ENCODE assay signal across 26 mouse cellular contexts in the genomic region with DNA sequence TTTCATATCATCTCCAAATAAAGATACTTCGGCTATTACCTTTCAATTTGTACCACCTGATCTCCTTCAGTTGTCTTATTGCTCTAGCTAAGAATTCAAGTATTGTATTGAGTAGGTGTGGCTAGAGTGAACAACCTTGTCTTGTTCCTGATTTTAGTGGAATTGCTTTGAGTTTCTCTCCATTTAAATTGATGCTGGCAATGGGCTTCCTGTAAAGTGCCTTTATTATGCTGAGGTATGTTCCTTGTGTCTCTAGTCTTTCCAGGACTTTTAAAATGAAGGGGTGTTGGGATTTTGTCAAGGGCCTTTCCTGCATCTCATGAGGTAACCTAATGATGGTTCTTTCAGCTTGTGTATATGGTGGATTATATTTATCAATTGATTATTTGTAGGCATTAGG.
"Had no signal": no experiment of that assay in that cellular context is flagged by ENCODE, and none has a peak within 500 bp of the region (broad histone marks: within the 10 kb centered on the region; RNA-seq: fewer than 3 reads in every experiment).

No protein-coding gene starts in this region.

- H3K9me3 ChIP-seq: heart, embryonic 10.5 days; heart, embryonic 13.5 days; heart, embryonic 15.5 days; hindbrain, embryonic 13.5 days; hindbrain, embryonic 15.5 days; kidney, embryonic 15.5 days; limb, embryonic 13.5 days; limb, embryonic 15.5 days; liver, embryonic 12.5 days had no signal

- H3K4me2 ChIP-seq: heart, embryonic 13.5 days; heart, embryonic 15.5 days; hindbrain, embryonic 13.5 days; hindbrain, embryonic 15.5 days; kidney, embryonic 15.5 days; limb, embryonic 13.5 days; limb, embryonic 15.5 days; liver, embryonic 12.5 days had no signal

- H3K9ac ChIP-seq: heart, embryonic 13.5 days; heart, embryonic 15.5 days; hindbrain, embryonic 13.5 days; hindbrain, embryonic 15.5 days; kidney, embryonic 15.5 days; limb, embryonic 13.5 days; limb, embryonic 15.5 days; liver, embryonic 12.5 days; liver, embryonic 14.5 days had no signal

- DNase-seq: gastrocnemius, postnatal 14 days; gastrocnemius, postnatal 36 days; heart, adult 18-20 months; heart, postnatal 14 days; heart, postnatal 36 days; kidney, adult 11 months; kidney, adult 2 months; kidney, adult 9 months; kidney, postnatal 14 days; kidney, postnatal 36 days; layer of hippocampus, adult 9-11 months; layer of hippocampus, postnatal 36 days; left cerebral cortex, postnatal 4 days had no signal

- H3K36me3 ChIP-seq: heart, embryonic 10.5 days; heart, embryonic 13.5 days; heart, embryonic 15.5 days; hindbrain, embryonic 13.5 days; hindbrain, embryonic 15.5 days; kidney, embryonic 15.5 days; limb, embryonic 13.5 days; limb, embryonic 15.5 days; liver, embryonic 12.5 days had no signal

- ATAC-seq: hindbrain, postnatal 0 days; intestine, embryonic 16.5 days; liver, embryonic 12.5 days had no signal

- H3K27ac ChIP-seq: heart, embryonic 10.5 days; heart, embryonic 13.5 days; heart, embryonic 15.5 days; hindbrain, embryonic 13.5 days; hindbrain, embryonic 15.5 days; hindbrain, postnatal 0 days; kidney, embryonic 15.5 days; kidney, postnatal 0 days; limb, embryonic 13.5 days; limb, embryonic 15.5 days; liver, embryonic 12.5 days; liver, embryonic 14.5 days had no signal

- H3K27me3 ChIP-seq: heart, embryonic 13.5 days; heart, embryonic 15.5 days; hindbrain, embryonic 13.5 days; hindbrain, embryonic 15.5 days; kidney, embryonic 15.5 days; limb, embryonic 13.5 days; limb, embryonic 15.5 days; liver, embryonic 12.5 days had no signal

- H3K4me3 ChIP-seq: heart, embryonic 10.5 days; heart, embryonic 13.5 days; heart, embryonic 15.5 days; hindbrain, embryonic 13.5 days; hindbrain, embryonic 15.5 days; kidney, embryonic 15.5 days; limb, embryonic 13.5 days; limb, embryonic 15.5 days; liver, embryonic 12.5 days had no signal
